Mouse (Mus musculus) megakaryocyte, embryonic 14.5 days (primary cell): Measurements from ENCODE around the gene Slc7a8.

Source experiments
- FLI1 ChIP-seq: IDR thresholded peaks from 2 replicates; pipeline ENCODE4 v1.6.1; 2012; ENCODE audit warnings: low read length, inconsistent platforms, mixed read lengths
- GATA1 ChIP-seq: IDR thresholded peaks from 3 replicates; pipeline ENCODE4 v1.6.1; 2012; ENCODE audit warnings: mixed read lengths, low read length, inconsistent platforms, borderline replicate concordance

DNA sequence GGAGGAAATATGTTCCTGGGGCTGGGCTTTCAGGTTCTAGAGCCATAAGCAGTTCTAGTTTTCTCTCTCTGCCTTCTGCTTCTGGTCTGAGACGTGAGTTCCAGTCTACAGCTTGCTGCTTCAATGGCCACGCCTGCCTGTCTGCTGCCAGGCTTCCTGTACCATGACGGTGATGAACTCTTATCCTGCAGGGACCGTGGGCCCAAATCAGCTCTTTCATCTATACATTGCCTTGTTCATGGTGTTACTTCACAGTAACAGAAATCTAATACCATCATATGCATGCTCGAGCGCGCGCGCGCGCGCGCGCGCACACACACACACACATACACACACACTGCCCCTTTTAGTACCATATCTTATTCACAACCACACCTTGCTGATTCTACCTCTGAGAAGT lies 15.0 kb upstream of the Slc7a8 start:
- TF ChIP-seq GATA1, result no peak
- TF ChIP-seq FLI1, result no peak
